Mouse (Mus musculus): ENCODE measurements around the gene Ilk. TPM values are rescaled to one million over a fixed set of nuclear protein-coding genes. Genes with fewer than 3 reads are reported as not detected.

Ilk gene
- 93.8 and 95.7 TPM in 2 replicates for polyA plus RNA-seq (2012; rRNA removed)

DNA sequence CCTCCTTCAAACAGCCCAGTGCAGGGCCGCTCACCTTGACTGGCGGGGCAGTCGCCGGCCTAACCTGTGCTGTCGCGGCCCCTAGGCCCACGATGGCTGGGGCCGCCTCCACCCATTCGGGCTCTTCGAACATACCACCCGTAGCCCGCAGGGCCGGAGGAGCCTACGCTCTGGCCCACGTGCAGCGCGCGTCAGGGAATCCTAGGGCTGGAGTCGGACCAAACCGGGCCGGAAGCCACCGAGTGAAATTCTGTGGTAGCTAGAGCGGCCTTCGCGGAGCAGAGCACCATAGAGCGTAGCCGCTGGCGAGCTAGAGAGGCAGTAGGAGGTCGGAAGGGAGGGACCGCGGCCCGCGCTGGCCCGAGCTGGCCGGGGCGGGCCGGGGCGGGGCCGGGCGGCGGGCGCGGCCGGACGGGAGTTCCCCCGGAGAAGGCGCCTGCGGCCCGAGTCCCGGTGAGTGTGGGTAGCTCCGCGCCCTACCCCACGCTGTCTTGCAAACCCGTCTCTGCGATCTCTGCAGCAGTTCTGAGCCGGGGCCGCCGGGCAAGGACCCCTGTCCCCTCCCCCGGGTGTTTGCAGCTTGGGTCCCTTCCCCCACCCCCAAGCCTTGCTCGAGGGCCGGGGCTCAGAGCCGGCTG lies at the start of gene Ilk:
TSS of gene Ilk (plus strand) at position 329 of the 638 bp plus-strand sequence.

GRCm38 (mm10) chr7:105736911-105737521 lies 624 bp downstream of the Ilk start, which contains the start of gene Rrp8:
Gene Rrp8 (minus strand): TSS chr7:105737385.

DNA sequence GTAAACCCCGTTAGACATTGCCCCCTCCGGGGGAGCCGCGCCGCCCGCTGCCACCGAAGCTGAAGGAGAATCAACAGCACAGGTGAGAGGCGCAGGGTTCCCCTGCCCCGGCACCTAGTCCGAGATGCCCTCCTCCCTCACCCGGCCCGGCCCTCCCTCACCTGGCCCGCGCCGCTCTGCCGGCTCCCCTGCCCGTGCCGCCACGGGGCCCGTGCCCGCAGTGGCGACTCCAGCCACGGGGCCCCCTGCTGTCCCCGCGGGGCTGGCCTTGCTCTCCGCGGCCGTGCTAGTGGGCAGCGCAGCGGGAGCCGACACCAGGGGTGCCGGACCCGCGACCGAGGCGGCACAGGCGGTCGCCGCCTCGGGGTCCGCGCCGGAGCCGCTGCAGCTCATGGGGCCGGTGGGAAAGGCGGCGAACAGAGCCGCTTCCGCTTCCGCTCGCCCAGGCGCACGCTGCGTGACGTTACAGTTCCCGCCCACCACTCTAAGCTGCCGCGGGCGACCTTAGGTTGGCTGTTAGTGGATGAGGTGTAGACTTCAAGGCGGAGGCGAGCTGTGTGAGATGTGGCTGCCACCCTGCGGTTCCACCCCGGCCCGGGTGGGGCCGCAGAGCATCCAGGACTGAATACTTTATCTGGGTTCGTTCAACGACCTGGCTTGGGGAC lies 7.7 kb downstream of the Ilk start, which contains the start of gene Taf10:
TSS of gene Taf10 (minus strand) at position 436 of the 665 bp plus-strand sequence.

GRCm38 (mm10) chr7:105751491-105752433 lies 15.4 kb downstream of the Ilk start, which contains the start of gene Tpp1:
Gene Tpp1 (minus strand): TSS chr7:105752235.

GRCm38 (mm10) chr7:105787285-105788140 lies 51.1 kb downstream of the Ilk start, which contains the start of gene Dchs1:
Gene Dchs1 (minus strand): TSS chr7:105787654.

Other genes with a start within 250 kb of the Ilk start
- gene Smpd1, start 182.2 kb upstream of the Ilk start, polyA plus RNA-seq (2012; rRNA removed) = 39.8 and 40.7 TPM in 2 replicates
- gene Apbb1, start 154.9 kb upstream of the Ilk start, polyA plus RNA-seq (2012; rRNA removed) = 37.5 and 52.7 TPM in 2 replicates
- gene Hpx, start 136.5 kb upstream of the Ilk start, polyA plus RNA-seq (2012; rRNA removed) = 0.28 TPM in 2 replicates
- gene Trim3, start 103.0 kb upstream of the Ilk start, polyA plus RNA-seq (2012; rRNA removed) = 51.4 and 51.6 TPM in 2 replicates
- gene Timm10b, start 96.5 kb upstream of the Ilk start, polyA plus RNA-seq (2012; rRNA removed) = 110 and 132 TPM in 2 replicates
- gene Arfip2, start 96.2 kb upstream of the Ilk start, polyA plus RNA-seq (2012; rRNA removed) = 91.2 and 95.5 TPM in 2 replicates
- gene Gm45799, start 96.0 kb upstream of the Ilk start, polyA plus RNA-seq (2012; rRNA removed) = 277 and 469 TPM in 2 replicates
- gene Dnhd1, start 85.8 kb upstream of the Ilk start, polyA plus RNA-seq (2012; rRNA removed) = 0.83 and 0.94 TPM in 2 replicates
- 4.6 and 5.1 TPM in 2 replicates for gene Rrp8, start 793 bp downstream of the Ilk start, polyA plus RNA-seq (2012; rRNA removed)
- 543 and 600 TPM in 2 replicates for gene Taf10, start 7.8 kb downstream of the Ilk start, polyA plus RNA-seq (2012; rRNA removed)
- gene Tpp1, start 15.6 kb downstream of the Ilk start, polyA plus RNA-seq (2012; rRNA removed) = 95.9 and 96.3 TPM in 2 replicates
- 8.9 and 9.0 TPM in 2 replicates for gene Dchs1, start 51.1 kb downstream of the Ilk start, polyA plus RNA-seq (2012; rRNA removed)
- gene Mrpl17, start 74.5 kb downstream of the Ilk start, polyA plus RNA-seq (2012; rRNA removed) = 198 and 232 TPM in 2 replicates
- 0.15 and 0.38 TPM in 2 replicates for gene Gm4070, start 217.4 kb downstream of the Ilk start, polyA plus RNA-seq (2012; rRNA removed)